Mouse (Mus musculus) midbrain, embryonic 10.5 days (tissue): ENCODE data around the gene Rdh11. TPM values are rescaled to one million over a fixed set of nuclear protein-coding genes. Genes with fewer than 3 reads are reported as not detected.
A peak's percentile ranks its signal among the peaks of the same experiment; 100 is the strongest.
"Not testable (repeated sequence)": the region's sequence is repeated elsewhere in the genome, so short reads cannot be mapped to it uniquely, and the experiment has no call there.

Source experiments
- DNase-seq: peaks from one replicate; pipeline ENCODE4 v3.0.0-alpha.2; 2017; ENCODE audit warnings: low spot score
- H3K27ac ChIP-seq: fragments of 300-500 bp; sonication (generic); replicated peaks from 2 replicates; pipeline ENCODE4 v1.5.1; 2016; ENCODE audit warnings: mild to moderate bottlenecking
- H3K27me3 ChIP-seq: fragments of 300-500 bp; sonication (generic); 2 replicates; pipeline ENCODE4 v1.6.1; 2016; ENCODE audit warnings: low read depth, mild to moderate bottlenecking; ENCODE audit not compliant: poor library complexity, severe bottlenecking
- H3K36me3 ChIP-seq: fragments of 300-500 bp; sonication (generic); 2 replicates; pipeline ENCODE4 v1.6.1; 2016; ENCODE audit warnings: mild to moderate bottlenecking, moderate library complexity
- H3K4me1 ChIP-seq: fragments of 300-500 bp; sonication (generic); 2 replicates; pipeline ENCODE4 v1.6.1; 2016
- H3K4me3 ChIP-seq: fragments of 300-500 bp; sonication (generic); 2 replicates; pipeline ENCODE4 v1.5.1; 2016; ENCODE audit warnings: mild to moderate bottlenecking, moderate library complexity
- H3K9me3 ChIP-seq: fragments of 300-500 bp; sonication (generic); replicated peaks from 2 replicates; pipeline ENCODE4 v1.6.1; 2016; ENCODE audit warnings: mild to moderate bottlenecking
- WGBS: fragments of 180-500 bp; shearing (Covaris S2); methylation state at CpG from one replicate; pipeline ENCODE4 v1.1.7; 2016; 5-methylcytosine and 5-hydroxymethylcytosine counted together
- polyA plus RNA-seq: library from polyadenylated mRNA; unstranded; fragments of >200 nt; fragmentation: Nextera tagmentation; extraction: Ambion mirVana; gene quantifications from 2 replicates; pipeline ENCODE4 v1.2.1, GENCODE M21; 2016

Rdh11 gene
- polyA plus RNA-seq, result 23.1 and 27.1 TPM in 2 replicates

DNA sequence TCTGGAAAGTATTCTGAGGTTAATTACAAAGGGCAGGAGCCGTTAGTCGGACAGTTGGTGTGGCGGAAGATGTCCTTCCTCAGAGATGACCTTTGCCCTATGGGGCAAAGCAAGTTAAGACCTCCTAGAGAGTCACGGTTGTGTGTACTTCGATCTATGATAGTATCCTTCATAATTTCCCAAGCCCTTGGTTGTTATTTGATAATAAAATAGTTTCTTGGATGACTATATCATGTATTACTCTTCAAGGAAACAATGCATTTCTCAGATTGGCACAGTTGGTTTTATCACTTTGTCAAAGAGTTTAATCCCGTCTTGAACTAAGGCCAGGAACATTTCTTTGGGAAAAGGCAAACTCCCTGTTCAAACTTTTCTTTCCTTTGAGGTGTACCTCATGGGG, at the start of gene Rdh11:
Gene Rdh11 (minus strand): TSS at position 101 of the 400 bp plus-strand sequence.
- peak within 1 kb of the TSS; percentile 63 for H3K4me3 ChIP-seq
- 61% methylated on average over 6 of the region's 6 CpGs for whole genome bisulfite sequencing
- H3K36me3 ChIP-seq, result peaks cover 16% of the 10 kb centered on the region
- no peak for DNase-seq
- H3K27ac ChIP-seq, result peak within 1 kb of the TSS; percentile 81
- peaks cover 16% of the 10 kb centered on the region for H3K4me1 ChIP-seq
- no peaks in the 10 kb centered on the region for H3K9me3 ChIP-seq
- H3K27me3 ChIP-seq, result no peaks in the 10 kb centered on the region

DNA sequence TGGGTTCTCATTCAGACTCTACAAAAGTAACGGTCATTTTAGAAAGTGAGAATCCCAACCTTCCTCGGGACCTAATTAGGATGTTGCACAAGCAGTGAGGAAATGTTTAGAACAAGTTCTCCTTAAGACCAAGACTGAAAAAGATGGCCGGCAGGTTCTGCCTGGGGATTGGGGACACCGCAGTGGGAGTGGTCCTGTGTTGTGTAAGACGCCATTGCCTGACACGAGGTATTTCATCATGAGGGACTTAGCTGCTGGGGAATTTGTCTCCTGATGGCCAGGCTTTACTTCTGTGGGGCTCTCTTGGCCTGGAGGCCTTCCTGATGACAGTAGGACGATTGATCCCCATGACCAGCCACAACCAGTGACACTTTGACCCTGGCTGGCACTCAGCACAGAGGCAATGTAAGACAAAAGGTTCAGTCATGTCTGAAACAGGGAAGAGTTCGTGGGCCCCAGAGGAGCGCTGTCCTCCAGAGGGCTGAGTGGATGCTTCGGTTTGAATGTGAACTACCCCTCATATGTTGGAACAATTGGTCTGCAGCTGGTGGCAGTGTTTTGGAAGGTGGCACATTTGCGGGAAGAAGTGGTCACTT, 43.5 kb upstream of the Rdh11 start:
- Histone ChIP-seq H3K36me3 (peaks cover 72% of the 10 kb centered on the region), H3K27me3 (no peaks in the 10 kb centered on the region), H3K27ac (no peak overlapping the region), H3K4me3 (no peak overlapping the region), H3K9me3 (no peaks in the 10 kb centered on the region), H3K4me1 (peaks cover 15% of the 10 kb centered on the region)
- WGBS, result 76% methylated on average over 11 of the region's 11 CpGs
- DNase-seq, result no peak

DNA sequence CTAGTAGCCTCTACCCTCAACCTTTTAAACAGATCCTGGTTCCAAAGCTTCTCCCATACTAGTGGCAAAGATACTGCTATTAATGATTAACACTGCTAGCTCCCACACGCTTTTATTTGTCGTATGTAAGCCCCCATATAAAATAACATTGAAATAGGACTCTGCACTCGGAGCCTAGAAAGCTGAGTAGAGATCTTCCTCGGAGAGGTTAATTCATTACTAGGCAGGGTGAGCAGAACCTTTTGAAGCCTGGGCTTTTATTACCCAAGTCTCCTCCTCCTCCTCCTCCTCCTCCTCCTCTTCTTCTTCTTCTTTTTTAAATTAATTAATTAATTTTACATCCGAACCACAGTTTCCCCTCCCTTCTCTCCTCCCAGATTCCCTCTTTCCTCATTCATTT, 25.4 kb upstream of the Rdh11 start:
- Histone ChIP-seq H3K9me3 (no peaks in the 10 kb centered on the region), H3K4me1 (no peaks in the 10 kb centered on the region), H3K27me3 (no peaks in the 10 kb centered on the region), H3K4me3 (no peak overlapping the region), H3K27ac (no peak overlapping the region), H3K36me3 (no peaks in the 10 kb centered on the region)
- DNase-seq, result no peak
- WGBS, result 84% methylated on average over 5 of the region's 5 CpGs

DNA sequence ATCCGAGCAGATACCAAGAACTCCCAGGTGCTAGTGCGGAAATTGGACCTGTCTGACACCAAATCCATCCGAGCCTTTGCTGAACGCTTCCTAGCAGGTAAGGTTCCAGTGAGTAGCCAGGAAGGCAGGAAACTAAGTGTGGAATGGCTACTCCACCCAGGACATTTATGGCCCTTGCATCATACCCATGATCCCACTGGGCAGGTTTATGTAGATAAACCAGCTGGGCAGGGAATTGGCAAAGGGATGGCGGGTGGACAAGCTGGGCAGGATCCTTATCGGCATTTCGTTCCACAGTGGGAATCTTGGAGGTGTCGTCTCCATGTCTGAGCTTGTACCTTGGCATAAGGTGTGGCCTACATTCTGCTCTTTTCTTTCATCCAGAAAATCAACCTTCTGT, 19.4 kb upstream of the Rdh11 start:
- no peaks in the 10 kb centered on the region for H3K9me3 ChIP-seq
- no peak overlapping the region for H3K27ac ChIP-seq
- WGBS, result 90% methylated on average over 8 of the region's 8 CpGs
- no peaks in the 10 kb centered on the region for H3K36me3 ChIP-seq
- no peaks in the 10 kb centered on the region for H3K27me3 ChIP-seq
- no peak for DNase-seq
- peaks cover 9% of the 10 kb centered on the region for H3K4me1 ChIP-seq
- no peak overlapping the region for H3K4me3 ChIP-seq

DNA sequence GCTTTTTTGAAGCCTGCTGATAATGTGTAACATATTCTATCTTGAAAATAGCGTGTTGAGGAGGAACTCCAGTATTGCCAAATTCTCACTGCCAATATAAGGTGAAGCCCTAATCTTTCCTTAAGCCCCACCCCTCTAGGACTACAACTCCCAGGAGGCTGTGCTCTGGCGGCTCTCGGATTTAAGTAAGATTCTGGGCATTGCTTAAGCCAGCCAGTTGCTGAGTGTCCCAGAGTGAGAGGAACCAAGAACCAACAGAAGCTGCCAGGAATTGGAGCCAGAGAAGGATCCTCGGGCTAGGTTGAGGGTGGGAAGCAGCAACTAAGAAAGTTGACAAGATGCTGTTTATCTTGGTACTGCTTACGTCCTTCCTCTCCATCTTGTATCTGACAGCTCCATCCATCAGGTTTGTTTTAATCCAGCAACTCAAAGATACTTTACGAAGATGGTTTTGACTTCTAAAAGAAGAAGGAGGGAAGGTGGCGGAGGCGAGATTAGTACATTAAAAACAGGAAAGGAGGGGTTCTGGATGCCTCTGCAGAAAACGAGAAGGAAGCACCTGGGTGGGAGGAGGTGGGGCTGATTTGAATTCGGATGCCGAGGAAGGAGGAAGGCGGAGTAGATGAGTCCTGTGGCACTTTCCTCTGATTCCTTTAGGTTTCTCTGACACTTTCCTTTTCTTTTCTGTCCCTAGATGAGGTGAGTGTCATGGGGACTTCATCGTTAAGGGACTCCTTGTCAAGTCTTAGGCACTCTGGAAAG, 16.8 kb upstream of the Rdh11 start, which contains the start of gene Rdh12:
Gene Rdh12 (plus strand): TSS at position 212 of the 762 bp plus-strand sequence.
- 5% methylated on average over 13 of the region's 13 CpGs for WGBS
- peaks cover 9% of the 10 kb centered on the region for H3K4me1 ChIP-seq

DNA sequence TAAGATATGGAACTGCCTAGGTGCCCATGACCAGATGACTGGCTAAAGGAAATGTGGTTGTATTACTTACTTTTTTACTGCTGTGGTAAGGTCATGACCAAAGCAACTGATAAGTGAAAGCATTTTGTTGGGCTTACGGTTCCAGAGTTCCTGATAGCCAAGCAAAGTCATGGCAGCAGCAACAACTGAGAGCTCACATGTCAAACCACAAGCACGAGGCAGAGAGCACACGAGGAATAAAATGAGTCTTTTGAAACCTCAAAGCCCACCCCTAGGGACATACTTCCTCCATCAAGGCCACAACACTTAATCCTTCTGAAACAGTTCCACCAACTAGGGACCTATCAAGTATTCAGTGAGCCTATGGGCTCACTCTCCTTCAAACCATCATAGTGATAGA, 9.8 kb upstream of the Rdh11 start:
- H3K27ac ChIP-seq, result no peak overlapping the region
- DNase-seq, result no peak
- H3K9me3 ChIP-seq, result no peaks in the 10 kb centered on the region
- H3K4me1 ChIP-seq, result no peaks in the 10 kb centered on the region
- no peak overlapping the region for H3K4me3 ChIP-seq
- 78% methylated on average over 3 of the region's 3 CpGs for WGBS
- no peaks in the 10 kb centered on the region for H3K36me3 ChIP-seq
- no peaks in the 10 kb centered on the region for H3K27me3 ChIP-seq

More for the DNA sequence above, 16.8 kb upstream of the Rdh11 start, which contains the start of gene Rdh12:
- Histone ChIP-seq H3K9me3 (no peaks in the 10 kb centered on the region), H3K27ac (no peak within 1 kb of the TSS), H3K36me3 (no peaks in the 10 kb centered on the region), H3K27me3 (no peaks in the 10 kb centered on the region), H3K4me3 (peak within 1 kb of the TSS; percentile 59)
- DNase-seq, result peak; percentile 16

DNA sequence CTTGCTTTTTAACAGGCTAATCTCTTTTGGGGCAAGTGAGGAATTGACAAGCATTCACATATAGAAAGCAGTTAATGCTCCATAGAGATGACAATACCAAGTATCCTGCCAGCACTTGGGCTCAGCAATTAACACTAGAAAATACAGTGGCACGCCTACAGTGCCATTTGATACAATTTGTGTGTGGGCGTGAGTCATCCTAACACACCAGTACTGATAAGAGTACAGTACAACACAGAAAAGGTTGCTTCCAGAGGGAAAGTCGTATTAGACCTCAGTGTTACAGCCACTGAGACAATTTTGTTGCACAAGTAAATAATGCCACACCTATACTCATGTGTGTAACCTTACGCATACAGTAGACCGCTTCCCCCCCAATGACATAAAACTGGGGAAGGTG, 5.0 kb upstream of the Rdh11 start:
- Histone ChIP-seq H3K27ac (no peak overlapping the region), H3K27me3 (no peaks in the 10 kb centered on the region), H3K4me3 (no peak overlapping the region), H3K9me3 (no peaks in the 10 kb centered on the region), H3K4me1 (no peaks in the 10 kb centered on the region), H3K36me3 (no peaks in the 10 kb centered on the region)
- DNase-seq, result no peak
- WGBS, result 89% methylated on average over 5 of the region's 5 CpGs

DNA sequence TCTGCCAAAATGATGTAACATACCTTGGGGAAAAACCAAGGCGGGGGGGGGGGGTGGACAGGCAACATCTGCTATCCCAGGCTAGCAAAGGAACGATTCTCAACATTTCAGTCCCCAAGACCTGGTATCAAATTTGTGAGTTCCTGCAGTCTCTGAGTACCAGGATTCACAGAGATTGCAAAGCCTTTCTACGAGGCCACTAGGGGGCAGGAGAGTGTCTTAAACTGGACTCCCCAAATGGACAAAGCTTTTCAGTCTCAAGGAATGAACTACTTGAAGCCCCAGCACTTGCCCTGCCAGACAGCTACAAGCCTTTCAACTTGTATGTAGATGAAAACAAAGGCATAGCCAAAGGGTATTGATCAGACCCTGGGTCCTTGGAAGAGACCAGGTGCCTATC, 1.3 kb upstream of the Rdh11 start:
- WGBS, result 8% methylated on average over 3 of the region's 3 CpGs
- Histone ChIP-seq H3K27ac (no peak overlapping the region), H3K9me3 (no peaks in the 10 kb centered on the region), H3K4me3 (no peak overlapping the region), H3K36me3 (peaks cover 4% of the 10 kb centered on the region), H3K27me3 (no peaks in the 10 kb centered on the region), H3K4me1 (peaks cover 16% of the 10 kb centered on the region)
- DNase-seq, result peak; percentile 68

DNA sequence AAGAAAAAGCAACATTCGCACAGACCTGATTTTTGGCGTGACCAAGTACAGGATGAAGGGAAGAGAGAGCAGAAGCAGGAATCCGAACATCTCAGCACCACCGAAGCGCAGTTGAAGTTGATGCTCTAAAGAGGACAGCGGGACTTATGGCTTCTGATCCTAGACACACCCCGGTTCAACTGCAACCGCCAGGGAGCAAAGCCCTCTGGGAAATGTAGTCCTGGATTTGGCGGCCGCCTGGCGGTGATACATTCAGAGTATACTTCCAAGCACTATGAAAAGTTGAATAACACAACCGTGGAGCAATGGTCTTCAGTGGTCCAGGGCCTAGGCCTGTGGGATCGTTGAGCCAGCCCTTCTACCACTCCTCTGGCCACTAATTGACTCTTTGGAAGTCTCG, 392 bp downstream of the Rdh11 start:
- peak overlapping the region; percentile 63 for H3K4me3 ChIP-seq
- peaks cover 21% of the 10 kb centered on the region for H3K36me3 ChIP-seq
- peak overlapping the region; percentile 81 for H3K27ac ChIP-seq
- H3K4me1 ChIP-seq, result peaks cover 16% of the 10 kb centered on the region
- peak; percentile 79 for DNase-seq
- WGBS, result 5% methylated on average over 14 of the region's 14 CpGs
- H3K27me3 ChIP-seq, result no peaks in the 10 kb centered on the region
- H3K9me3 ChIP-seq, result no peaks in the 10 kb centered on the region

DNA sequence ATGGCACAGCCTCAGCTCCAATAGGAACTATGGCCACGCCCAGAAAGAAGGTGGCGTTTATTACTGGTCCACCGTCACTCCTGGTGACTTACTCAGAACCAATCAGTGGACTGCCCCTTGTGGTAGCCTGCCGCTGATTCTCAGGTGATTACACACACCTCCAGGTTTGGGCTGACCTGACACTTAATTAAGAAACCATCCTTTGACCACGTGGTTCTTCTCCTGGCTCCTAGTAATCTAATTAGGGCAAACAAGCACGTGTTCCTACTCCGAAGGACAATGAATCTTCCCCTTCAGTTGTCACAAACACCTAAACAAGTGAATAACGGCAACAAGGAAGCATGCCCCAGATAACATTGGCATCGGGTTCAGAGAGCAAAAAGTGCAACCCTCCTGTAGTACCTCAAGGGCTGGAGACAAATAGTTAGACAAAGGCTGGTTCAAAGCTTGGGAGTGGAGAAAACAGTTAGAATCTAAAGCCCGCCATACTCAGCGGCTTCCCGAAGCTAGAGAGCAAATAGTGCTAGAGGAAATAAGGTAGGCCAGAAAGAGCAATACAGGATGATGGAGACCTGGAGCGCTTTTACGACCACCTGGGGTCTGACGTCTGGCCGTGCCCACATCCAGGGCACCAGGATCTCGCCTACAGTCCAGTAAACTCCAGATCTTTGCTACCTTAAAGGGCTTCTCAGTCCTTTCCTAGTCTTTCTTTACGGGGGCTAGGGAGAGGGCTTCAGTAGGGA, 991 bp downstream of the Rdh11 start:
- Histone ChIP-seq H3K4me3 (peak overlapping the region; percentile 63), H3K27me3 (no peaks in the 10 kb centered on the region), H3K4me1 (peaks cover 16% of the 10 kb centered on the region), H3K27ac (peak overlapping the region; percentile 81), H3K9me3 (no peaks in the 10 kb centered on the region), H3K36me3 (peaks cover 27% of the 10 kb centered on the region)
- under 1% methylated on average over 18 of the region's 18 CpGs for WGBS
- peak; percentile 64 for DNase-seq

DNA sequence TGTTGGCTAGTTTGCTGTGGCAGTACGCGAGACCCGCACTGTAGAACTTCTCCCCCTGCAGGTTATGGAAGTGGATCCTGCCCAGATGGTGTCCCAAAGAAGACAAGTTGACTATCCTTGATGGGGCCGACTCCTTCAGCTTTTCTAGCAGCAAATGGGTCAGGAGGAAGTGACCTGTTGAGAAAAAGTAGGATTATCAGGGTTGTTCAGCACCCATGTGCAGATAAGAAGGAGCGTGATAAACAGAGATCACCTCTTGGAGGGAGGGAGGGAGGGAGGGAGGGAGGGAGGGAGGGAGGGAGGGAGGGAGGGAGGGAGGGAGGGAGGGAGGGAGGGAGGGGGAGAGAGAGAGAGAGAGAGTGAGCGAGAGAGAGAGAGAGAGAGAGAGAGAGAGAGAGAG, 6.9 kb downstream of the Rdh11 start:
- not testable (repeated sequence) for H3K27me3 ChIP-seq, H3K27ac ChIP-seq, DNase-seq, H3K4me3 ChIP-seq, H3K9me3 ChIP-seq, H3K4me1 ChIP-seq
- 96% methylated on average over 5 of the region's 6 CpGs for WGBS
- H3K36me3 ChIP-seq, result peaks cover 85% of the 10 kb centered on the region

DNA sequence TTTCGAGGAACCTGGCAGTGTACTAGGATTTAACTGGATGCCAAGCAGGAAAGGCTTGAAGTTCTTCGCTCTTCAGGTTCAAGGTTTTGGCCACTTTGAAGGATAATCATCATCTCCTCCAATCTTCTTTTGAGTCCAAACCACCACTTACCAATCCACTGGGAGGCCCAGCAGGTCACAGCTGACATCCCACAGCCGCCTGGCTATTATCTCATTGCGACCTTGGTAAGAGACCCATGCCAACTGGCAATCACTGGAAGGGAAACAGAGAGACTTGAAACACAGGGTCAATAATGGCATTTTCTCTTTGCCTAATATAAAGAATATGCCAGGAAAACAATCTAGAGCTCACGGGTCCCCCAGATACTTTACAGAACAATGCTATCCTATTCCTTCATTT, 16.1 kb downstream of the Rdh11 start:
- H3K9me3 ChIP-seq, result no peaks in the 10 kb centered on the region
- peaks cover 48% of the 10 kb centered on the region for H3K36me3 ChIP-seq
- DNase-seq, result no peak
- no peaks in the 10 kb centered on the region for H3K27me3 ChIP-seq
- WGBS, result 87% methylated on average over 5 of the region's 5 CpGs
- H3K4me1 ChIP-seq, result peaks cover 9% of the 10 kb centered on the region
- H3K4me3 ChIP-seq, result no peak overlapping the region
- no peak overlapping the region for H3K27ac ChIP-seq

DNA sequence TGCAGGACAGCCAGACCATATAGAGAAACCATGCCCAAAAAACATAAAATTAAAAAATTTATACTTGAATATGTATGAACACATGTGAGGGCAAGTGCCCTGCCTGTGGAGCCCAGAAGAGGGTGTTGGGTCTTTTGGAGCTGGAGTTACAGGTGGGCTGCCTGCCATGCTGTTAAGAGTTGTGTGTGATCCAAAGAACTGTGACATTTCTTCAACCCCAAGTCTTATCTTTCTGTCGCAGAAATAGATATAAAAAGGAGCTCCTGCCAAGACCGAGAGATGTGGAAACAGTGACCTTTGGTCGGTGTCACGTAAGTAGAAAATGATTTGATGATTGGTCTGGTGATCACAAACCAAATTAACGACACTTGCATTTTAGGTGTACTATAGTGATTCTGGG, 18.4 kb downstream of the Rdh11 start:
- H3K27me3 ChIP-seq, result no peaks in the 10 kb centered on the region
- peaks cover 13% of the 10 kb centered on the region for H3K4me1 ChIP-seq
- no peak overlapping the region for H3K4me3 ChIP-seq
- no peak overlapping the region for H3K27ac ChIP-seq
- 86% methylated on average over 5 of the region's 5 CpGs for WGBS
- no peaks in the 10 kb centered on the region for H3K9me3 ChIP-seq
- no peak for DNase-seq
- peaks cover 37% of the 10 kb centered on the region for H3K36me3 ChIP-seq
